Mouse (Mus musculus): Measurements from ENCODE around the gene Glb1l3. TPM values are rescaled to one million over a fixed set of nuclear protein-coding genes. Genes with fewer than 3 reads are reported as not detected.
A peak's percentile ranks its signal among the peaks of the same experiment; 100 is the strongest.
"Not testable (repeated sequence)": the region's sequence is repeated elsewhere in the genome, so short reads cannot be mapped to it uniquely, and the experiment has no call there.

The Glb1l3 gene
- polyA plus RNA-seq (2012; ENCODE audit: insufficient read depth, insufficient read length, missing spikeins) = not detected in 2 replicates

DNA sequence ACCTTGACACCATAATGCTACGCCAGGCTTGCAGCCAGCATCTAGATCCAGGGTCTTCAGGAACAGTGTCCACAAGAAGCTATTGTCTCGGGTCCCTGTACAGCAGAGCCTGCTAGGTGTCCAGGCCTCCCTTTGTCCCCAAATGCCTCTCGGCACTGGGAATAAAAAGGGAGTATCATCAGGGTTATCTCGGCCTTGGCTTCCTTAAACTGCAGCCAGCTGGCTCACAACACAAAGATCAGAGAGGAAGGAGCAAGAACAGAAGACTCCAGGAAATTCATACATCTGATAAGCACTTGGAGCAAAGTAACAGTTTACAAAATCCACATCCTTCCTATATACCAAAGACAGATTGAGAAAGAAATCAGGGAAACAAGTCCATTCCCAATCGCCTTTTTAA lies at the start of gene Glb1l3:
Gene Glb1l3, minus strand, starts transcription at position 140 of the 400 bp plus-strand sequence.
- Histone ChIP-seq H3K27ac (replicated peaks; ENCODE audit: low read depth, low read length) (no peak within 1 kb of the TSS), H3K4me3 (ENCODE audit: insufficient read depth, low read depth, low read length) (no peak within 1 kb of the TSS), H3K4me1 (ENCODE audit: control insufficient read depth, insufficient read depth, insufficient read length, low read length) (no peaks in the 10 kb centered on the region)

DNA sequence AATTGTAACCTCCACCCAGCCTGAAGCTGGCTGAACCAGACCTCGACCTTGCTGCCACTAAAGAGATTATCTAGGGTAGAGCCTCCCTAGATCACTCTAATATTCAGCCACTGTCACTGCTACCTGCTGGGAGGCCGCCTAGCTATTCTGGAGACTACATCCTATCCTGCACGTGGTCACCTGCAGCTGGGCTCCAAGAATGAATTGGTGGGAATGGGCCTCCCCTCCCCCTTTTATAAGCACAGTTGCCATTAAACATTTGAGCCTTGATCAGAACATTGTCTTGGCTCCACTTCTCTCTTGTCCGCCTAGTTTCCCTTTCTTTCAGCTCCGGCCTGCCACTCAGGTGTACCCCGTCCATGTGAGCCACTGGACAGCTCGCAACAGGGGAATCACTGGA lies 9.2 kb upstream of the Glb1l3 start:
- H3K4me3 ChIP-seq (ENCODE audit: insufficient read depth, low read depth, low read length); H3K4me1 ChIP-seq (ENCODE audit: control insufficient read depth, insufficient read depth, insufficient read length, low read length); H3K27ac ChIP-seq (replicated peaks; ENCODE audit: low read depth, low read length): not testable (repeated sequence)

DNA sequence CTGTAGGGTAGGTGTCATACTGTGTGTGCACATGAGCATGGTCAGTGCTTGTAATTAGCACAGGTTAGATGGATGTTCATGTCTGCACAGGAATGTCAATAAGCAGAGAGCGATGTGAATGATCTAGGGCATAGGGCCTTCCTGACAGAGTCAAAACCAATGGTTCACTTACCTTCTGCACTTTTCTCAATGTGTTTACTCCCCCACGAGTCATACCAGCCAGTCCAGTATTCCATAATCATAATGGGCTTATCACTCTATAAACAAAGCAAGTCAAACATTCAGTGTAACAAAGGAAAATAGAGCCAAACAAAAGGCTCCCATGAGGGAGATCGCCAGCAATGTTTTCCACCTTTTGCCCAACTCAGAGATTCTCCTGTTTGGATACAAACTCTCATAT lies 29.6 kb downstream of the Glb1l3 start:
- no peaks in the 10 kb centered on the region for H3K4me1 ChIP-seq (ENCODE audit: control insufficient read depth, insufficient read depth, insufficient read length, low read length)
- no peak overlapping the region for H3K4me3 ChIP-seq (ENCODE audit: insufficient read depth, low read depth, low read length)
- H3K27ac ChIP-seq (replicated peaks; ENCODE audit: low read depth, low read length) = no peak overlapping the region

DNA sequence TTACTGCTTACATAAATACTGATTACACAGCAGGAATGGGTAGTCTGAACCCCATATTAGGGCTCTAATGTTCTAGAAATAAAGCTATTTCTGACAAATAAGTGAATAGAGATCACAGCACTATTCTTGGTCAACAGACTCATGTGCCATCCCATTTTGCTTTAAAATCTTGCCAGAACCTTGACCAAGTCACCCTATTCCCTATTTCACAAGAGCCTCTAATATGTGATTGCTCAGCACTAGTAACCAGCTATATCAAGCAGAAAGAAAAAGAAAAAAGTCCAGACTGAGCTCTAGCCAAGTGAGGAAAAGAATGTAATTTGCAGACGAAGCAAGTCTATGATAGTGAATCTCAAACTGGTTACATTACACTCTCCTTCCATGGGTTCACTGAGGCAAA lies 40.7 kb downstream of the Glb1l3 start:
- Histone ChIP-seq H3K4me1 (ENCODE audit: control insufficient read depth, insufficient read depth, insufficient read length, low read length) (0 out of 2 replicates have a peak, but pooled peaks cover 2% of the 10 kb centered on the region), H3K4me3 (ENCODE audit: insufficient read depth, low read depth, low read length) (no peak overlapping the region), H3K27ac (replicated peaks; ENCODE audit: low read depth, low read length) (no peak overlapping the region)

DNA sequence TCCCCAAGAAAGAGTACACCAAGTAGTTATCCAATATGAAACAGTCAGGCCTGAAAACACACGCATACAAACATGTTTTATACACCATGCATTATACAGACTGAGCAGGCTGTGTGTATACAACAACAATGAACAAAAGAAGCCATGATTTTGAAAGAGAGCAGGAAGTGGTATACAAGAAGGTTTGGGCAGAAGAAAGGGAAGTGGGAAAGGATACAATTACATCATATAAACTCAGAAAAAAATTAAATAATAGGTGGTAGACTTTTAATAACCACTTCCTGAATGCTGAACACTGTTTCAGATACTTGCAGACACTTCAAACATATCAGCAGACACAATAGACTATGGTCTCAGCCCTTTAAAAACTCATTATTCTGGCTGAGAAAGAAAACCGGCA lies 52.0 kb downstream of the Glb1l3 start:
- Histone ChIP-seq H3K4me3 (ENCODE audit: insufficient read depth, low read depth, low read length) (no peak overlapping the region), H3K4me1 (ENCODE audit: control insufficient read depth, insufficient read depth, insufficient read length, low read length) (peaks cover 3% of the 10 kb centered on the region; the same call in 1 of the 2 replicates), H3K27ac (replicated peaks; ENCODE audit: low read depth, low read length) (no peak overlapping the region)

DNA sequence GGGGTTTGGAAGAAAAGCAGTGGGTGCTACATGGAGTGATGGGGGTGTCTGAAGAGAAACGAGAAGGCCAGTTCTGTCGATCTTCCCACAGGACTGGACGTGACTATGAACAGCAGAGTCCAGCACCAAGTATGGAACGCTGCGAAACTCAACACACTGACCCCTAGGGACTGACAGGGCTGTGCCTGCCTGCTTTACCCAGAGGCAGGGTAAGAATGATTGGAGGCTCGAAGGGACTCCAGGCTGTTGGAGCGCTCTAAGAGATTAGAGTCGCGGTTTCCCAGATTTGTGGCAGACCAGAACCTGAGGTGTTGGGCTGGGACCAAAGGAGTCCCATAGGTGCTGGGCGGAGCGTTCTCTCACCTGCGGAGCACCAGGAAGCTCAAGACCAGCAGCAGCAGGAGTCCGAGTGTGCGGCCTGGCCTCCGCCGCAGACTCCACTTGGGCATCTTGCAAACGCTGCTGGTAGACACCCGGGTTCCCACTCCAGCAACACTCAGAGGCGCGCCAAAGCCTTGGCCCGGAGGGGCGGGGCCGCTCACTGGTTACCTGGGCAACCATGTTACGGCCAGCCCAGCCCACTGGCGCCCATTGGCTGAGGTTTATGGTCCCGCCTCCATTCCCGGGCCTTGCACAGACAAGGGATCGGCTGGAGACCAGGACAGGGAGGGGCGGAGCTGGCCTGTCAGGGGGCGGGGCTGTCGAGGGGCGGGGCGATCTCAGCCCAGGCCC lies 54.6 kb downstream of the Glb1l3 start, which contains the start of gene Glb1l2:
Gene Glb1l2, minus strand, starts transcription at position 534 of the 732 bp plus-strand sequence.
- peak within 1 kb of the TSS; percentile 59 for H3K27ac ChIP-seq (replicated peaks; ENCODE audit: low read depth, low read length)
- peak within 1 kb of the TSS; percentile 60 for H3K4me3 ChIP-seq (ENCODE audit: insufficient read depth, low read depth, low read length)
- peaks cover 3% of the 10 kb centered on the region; the same call in 1 of the 2 replicates for H3K4me1 ChIP-seq (ENCODE audit: control insufficient read depth, insufficient read depth, insufficient read length, low read length)

DNA sequence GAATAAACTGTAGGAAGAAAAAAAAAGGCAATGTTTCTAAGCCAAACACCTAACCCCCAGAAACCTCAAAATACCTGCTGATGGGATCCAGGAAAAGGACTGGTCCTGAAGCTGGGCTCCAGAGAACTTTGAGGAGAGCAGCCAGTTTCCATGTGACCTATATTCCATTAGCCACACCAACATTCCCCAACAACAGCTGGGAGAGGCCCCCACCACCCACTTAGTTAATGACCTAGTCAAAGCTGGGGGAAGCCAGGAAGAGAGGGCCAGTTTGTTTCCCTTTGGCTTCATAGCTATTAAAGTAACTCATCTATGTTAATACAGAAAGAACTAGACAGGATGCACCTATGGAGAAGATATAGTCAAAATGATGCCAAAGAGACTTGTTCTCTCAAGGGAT lies 56.4 kb downstream of the Glb1l3 start:
- H3K4me3 ChIP-seq (ENCODE audit: insufficient read depth, low read depth, low read length) = no peak overlapping the region
- peaks cover 3% of the 10 kb centered on the region; the same call in 1 of the 2 replicates for H3K4me1 ChIP-seq (ENCODE audit: control insufficient read depth, insufficient read depth, insufficient read length, low read length)
- no peak overlapping the region; the same call in 1 of the 2 replicates for H3K27ac ChIP-seq (replicated peaks; ENCODE audit: low read depth, low read length)

DNA sequence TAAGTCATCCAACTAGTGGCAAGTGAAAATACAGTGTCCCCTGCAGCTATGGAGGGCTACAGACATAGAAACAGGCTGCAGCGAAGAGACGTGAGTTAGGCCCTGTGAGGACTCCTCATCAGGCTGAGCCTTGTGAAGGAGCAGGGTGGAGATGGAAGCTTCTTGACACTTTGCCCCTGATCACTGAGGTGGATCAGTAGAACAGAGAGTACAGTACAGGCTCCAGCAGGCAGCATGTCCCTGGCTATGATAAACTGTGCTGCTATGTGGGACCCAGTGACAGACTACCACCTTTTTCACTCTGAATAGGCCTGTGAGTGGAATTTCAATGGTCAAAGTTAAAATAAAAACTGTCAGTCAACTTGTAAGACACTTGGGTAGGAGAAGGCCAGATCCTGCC lies 60.3 kb downstream of the Glb1l3 start:
- Histone ChIP-seq H3K4me1 (ENCODE audit: control insufficient read depth, insufficient read depth, insufficient read length, low read length) (peaks cover 3% of the 10 kb centered on the region; the same call in 1 of the 2 replicates), H3K27ac (replicated peaks; ENCODE audit: low read depth, low read length) (no peak overlapping the region), H3K4me3 (ENCODE audit: insufficient read depth, low read depth, low read length) (no peak overlapping the region)

DNA sequence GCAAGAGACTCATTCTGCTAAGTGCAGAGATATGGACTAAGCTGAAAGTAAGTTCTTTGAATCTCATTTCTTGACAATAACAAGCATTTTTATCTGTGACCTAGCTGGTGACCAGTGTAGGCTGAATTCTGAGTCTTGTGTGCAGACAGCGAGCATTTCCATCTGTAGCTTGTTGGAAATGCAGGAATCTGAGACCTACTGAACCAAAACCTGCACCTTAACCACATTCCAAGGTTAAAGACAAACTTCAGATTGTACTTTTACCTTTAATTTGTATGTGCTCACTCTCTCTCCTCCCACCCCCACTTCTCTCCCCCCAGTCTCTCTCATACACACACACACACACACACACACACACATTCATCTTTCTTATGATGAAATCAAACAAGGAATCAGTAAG lies 62.0 kb downstream of the Glb1l3 start:
- no peak overlapping the region for H3K27ac ChIP-seq (replicated peaks; ENCODE audit: low read depth, low read length)
- H3K4me3 ChIP-seq (ENCODE audit: insufficient read depth, low read depth, low read length) = no peak overlapping the region
- peaks cover 2% of the 10 kb centered on the region; the same call in 1 of the 2 replicates for H3K4me1 ChIP-seq (ENCODE audit: control insufficient read depth, insufficient read depth, insufficient read length, low read length)

DNA sequence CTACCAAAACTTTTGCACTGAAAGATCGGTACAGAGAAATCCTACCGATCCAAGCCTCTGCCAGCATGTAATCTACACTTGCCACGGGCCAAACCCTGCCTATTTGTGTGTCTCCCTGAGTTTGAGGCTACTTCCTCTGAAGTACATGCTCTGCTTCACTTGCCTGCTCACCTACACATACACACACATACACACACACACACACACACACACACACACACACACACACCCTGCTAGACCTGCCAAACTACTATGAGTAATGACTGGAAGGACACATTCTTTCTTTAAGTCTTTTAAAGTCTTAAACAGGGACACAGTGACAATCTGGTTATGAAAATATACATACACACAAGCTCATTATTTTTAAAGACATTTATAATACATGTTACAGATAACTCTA lies 62.5 kb downstream of the Glb1l3 start:
- Histone ChIP-seq H3K4me3 (ENCODE audit: insufficient read depth, low read depth, low read length) (no peak overlapping the region), H3K27ac (replicated peaks; ENCODE audit: low read depth, low read length) (no peak overlapping the region), H3K4me1 (ENCODE audit: control insufficient read depth, insufficient read depth, insufficient read length, low read length) (peaks cover 2% of the 10 kb centered on the region; the same call in 1 of the 2 replicates)

DNA sequence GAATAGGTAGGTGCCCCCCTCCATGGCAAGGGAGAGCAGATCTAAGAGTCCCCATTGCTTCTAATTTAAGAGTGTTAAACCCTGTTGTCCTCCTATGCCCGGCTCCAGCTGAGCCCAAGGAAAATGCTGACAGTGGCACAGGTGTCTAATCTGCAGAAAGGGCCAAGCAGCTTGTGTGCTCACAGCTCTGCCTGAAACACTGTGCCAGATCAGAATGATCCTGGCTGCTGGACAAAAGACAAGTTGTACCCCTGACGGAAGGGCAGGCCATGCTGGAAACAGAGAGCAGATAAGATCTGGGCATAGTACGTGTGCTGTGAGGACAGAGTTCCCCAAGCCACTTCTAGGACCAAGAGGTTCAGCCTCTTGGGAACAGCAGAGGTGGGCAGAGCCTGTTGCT lies 67.9 kb downstream of the Glb1l3 start:
- no peak overlapping the region for H3K4me3 ChIP-seq (ENCODE audit: insufficient read depth, low read depth, low read length)
- H3K27ac ChIP-seq (replicated peaks; ENCODE audit: low read depth, low read length) = no peak overlapping the region
- peaks cover 2% of the 10 kb centered on the region; the same call in 1 of the 2 replicates for H3K4me1 ChIP-seq (ENCODE audit: control insufficient read depth, insufficient read depth, insufficient read length, low read length)

DNA sequence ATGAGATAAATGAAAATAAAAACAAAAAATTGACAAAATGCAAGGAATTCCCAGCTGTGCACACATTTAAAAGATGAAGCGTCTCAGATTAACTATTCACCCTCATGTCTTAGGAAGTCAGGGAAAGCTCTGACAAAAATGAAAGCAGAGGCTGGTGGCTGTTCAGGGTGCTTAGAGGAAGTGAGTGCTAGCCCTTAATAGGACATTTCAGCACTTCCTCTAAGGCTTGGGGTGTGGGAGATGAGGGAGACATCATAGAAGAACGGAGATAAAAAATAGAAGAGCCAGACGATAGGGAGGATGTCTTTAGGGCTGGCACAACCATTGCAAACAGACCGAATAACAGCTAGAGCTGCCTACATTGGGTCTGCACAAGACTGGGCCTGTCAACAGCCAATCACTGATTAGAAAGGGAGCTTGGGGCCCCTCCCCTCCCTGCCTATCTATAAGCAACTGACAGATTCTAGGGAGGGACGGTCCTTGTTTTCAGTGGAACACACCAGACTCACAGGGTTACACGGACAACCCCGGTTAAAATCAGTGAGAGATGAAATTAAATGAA lies 77.2 kb downstream of the Glb1l3 start:
- no peak overlapping the region for H3K27ac ChIP-seq (replicated peaks; ENCODE audit: low read depth, low read length)
- no peaks in the 10 kb centered on the region for H3K4me1 ChIP-seq (ENCODE audit: control insufficient read depth, insufficient read depth, insufficient read length, low read length)
- no peak overlapping the region for H3K4me3 ChIP-seq (ENCODE audit: insufficient read depth, low read depth, low read length)

DNA sequence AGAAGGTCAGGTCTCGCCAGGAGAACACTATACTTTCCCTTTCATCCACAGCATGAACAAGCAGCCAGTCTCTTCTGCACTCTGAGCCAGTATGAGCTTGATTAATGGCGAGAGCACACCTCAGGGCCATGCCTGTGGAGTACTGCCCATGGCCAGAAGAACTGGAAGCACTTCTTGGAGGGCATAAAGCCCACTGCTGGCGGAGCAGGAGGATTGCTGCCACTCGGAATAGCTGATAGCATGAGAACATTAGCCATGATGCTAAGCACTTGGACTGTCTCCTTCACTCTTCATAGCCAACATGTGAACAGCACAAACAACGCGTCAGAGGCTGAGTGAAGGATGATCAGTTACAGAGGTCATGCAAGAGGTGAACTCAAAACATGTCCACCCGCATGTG lies 82.3 kb downstream of the Glb1l3 start:
- no peak overlapping the region for H3K27ac ChIP-seq (replicated peaks; ENCODE audit: low read depth, low read length)
- H3K4me1 ChIP-seq (ENCODE audit: control insufficient read depth, insufficient read depth, insufficient read length, low read length) = no peaks in the 10 kb centered on the region
- H3K4me3 ChIP-seq (ENCODE audit: insufficient read depth, low read depth, low read length) = no peak overlapping the region

DNA sequence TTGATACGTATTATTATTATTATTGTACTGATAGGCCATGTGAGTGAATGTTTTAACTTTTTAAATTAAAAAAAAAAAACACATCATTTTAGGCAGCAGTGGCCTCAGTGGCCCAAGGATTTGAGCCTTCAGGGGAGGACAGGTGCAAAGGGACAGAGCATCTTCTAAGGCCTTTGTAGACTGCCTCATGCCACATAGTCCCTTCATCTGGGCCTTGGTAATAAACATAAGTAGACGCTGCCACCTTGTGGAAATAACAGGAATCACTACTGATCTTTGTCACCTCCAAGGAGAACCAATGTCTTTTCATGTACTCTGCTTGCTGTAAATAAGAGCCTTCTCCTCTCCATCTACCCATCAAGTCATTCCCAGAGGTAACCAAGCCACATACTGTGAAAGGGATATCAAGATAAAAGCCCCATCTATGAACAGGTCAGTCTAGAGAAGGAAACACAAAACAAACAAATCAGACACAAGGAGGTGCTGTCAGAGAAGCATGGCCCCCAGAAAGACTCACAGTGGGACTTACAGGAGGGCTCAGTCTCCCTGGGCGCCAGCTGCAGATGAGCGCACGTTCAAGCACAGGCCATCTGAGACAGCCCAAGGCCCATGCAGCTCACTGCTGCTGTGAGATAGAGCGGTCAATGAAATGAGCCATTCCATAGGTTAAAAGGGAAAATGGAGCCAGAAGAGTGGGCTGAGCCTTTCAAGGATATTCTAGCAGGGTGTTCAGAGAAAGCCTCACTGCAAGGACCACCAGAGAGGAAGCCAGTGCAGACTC lies 84.4 kb downstream of the Glb1l3 start:
- H3K4me3 ChIP-seq (ENCODE audit: insufficient read depth, low read depth, low read length) = no peak overlapping the region
- H3K4me1 ChIP-seq (ENCODE audit: control insufficient read depth, insufficient read depth, insufficient read length, low read length) = no peaks in the 10 kb centered on the region

DNA sequence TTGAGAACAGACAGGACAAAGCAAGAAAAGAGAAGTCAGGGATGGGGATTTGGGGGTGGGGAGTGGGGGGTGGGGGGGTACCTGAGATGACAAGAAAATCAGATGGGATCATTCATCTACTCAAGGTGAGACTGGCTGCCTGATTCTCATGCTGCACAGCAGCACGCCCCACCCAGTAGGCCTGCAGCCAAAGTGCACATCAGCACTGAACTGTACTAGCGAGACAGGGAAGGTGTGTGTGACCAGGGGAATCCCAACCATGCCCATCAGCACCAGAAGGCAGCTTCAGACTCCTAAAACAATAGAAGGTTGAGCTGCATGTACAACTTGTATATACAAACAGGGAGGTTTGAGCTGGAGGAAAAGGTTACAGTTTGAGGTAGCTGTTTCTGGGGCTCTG lies 85.0 kb downstream of the Glb1l3 start:
- no peak overlapping the region for H3K27ac ChIP-seq (replicated peaks; ENCODE audit: low read depth, low read length)
- no peaks in the 10 kb centered on the region for H3K4me1 ChIP-seq (ENCODE audit: control insufficient read depth, insufficient read depth, insufficient read length, low read length)

More for the DNA sequence above, 84.4 kb downstream of the Glb1l3 start:
- no peak overlapping the region for H3K27ac ChIP-seq (replicated peaks; ENCODE audit: low read depth, low read length)

More for the DNA sequence above, 85.0 kb downstream of the Glb1l3 start:
- H3K4me3 ChIP-seq (ENCODE audit: insufficient read depth, low read depth, low read length) = no peak overlapping the region

Measured in brown adipose tissue, adult 24 weeks (tissue).